Mouse (Mus musculus) lung, embryonic 16.5 days (tissue): Measurements from ENCODE around the gene Twnk. TPM values are rescaled to one million over a fixed set of nuclear protein-coding genes. Genes with fewer than 3 reads are reported as not detected.

Source experiments
- ATAC-seq: fragments of 200-750 bp; cut with Nextera tagmentation; 2 replicates; pipeline ENCODE4 v1.8.0; 2017; ENCODE audit warnings: low read depth, mild to moderate bottlenecking, moderate library complexity
- H3K27ac ChIP-seq: fragments of 300-500 bp; sonication (generic); 2 replicates; pipeline ENCODE4 v1.5.1; 2014; ENCODE audit warnings: mild to moderate bottlenecking, control low read depth, low read length
- H3K27me3 ChIP-seq: fragments of 300-500 bp; sonication (generic); 2 replicates; pipeline ENCODE4 v1.6.1; 2014; ENCODE audit warnings: low read depth, low read length, mixed read lengths; ENCODE audit not compliant: control insufficient read depth, insufficient read depth
- H3K36me3 ChIP-seq: fragments of 300-500 bp; sonication (generic); 2 replicates; pipeline ENCODE4 v1.6.1; 2014; ENCODE audit warnings: low read length; ENCODE audit not compliant: control insufficient read depth, insufficient read depth
- H3K4me1 ChIP-seq: fragments of 300-500 bp; sonication (generic); replicated peaks from 2 replicates; pipeline ENCODE4 v1.6.1; 2014; ENCODE audit warnings: low read length, mixed read lengths; ENCODE audit not compliant: control insufficient read depth, insufficient read depth
- H3K4me2 ChIP-seq: fragments of 300-500 bp; sonication (generic); 2 replicates; pipeline ENCODE4 v1.6.1; 2014; ENCODE audit warnings: low read depth, low read length, control low read depth
- H3K4me3 ChIP-seq: fragments of 300-500 bp; sonication (generic); 2 replicates; pipeline ENCODE4 v1.5.1; 2014; ENCODE audit warnings: mild to moderate bottlenecking, low read length, control low read depth
- H3K9ac ChIP-seq: fragments of 300-500 bp; sonication (generic); 2 replicates; pipeline ENCODE4 v1.6.1; 2014; ENCODE audit warnings: low read length, control low read depth
- H3K9me3 ChIP-seq: fragments of 300-500 bp; sonication (generic); 2 replicates; pipeline ENCODE4 v1.6.1; 2016; ENCODE audit warnings: low read length; ENCODE audit not compliant: control insufficient read depth
- WGBS: fragments of 180-500 bp; shearing (Covaris S2); extraction: QIAGEN DNeasy Blood & Tissue Kit; methylation state at CpG from one replicate; pipeline ENCODE4 v1.1.7; 2014; 5-methylcytosine and 5-hydroxymethylcytosine counted together
- polyA plus RNA-seq: library from polyadenylated mRNA; unstranded; fragments of >200 nt; fragmentation: Nextera tagmentation; extraction: Ambion mirVana; gene quantifications from 2 replicates; pipeline ENCODE4 v1.2.1, GENCODE M21; 2015

Twnk gene
- polyA plus RNA-seq, 1 experiment from 2014 or later = 19.8 TPM

- H3K9ac ChIP-seq = peak overlapping the region; percentile 90
- peak overlapping the region; percentile 97 for H3K4me2 ChIP-seq
- peak overlapping the region; percentile 69 for H3K4me3 ChIP-seq
- H3K27me3 ChIP-seq = no peaks in the 10 kb centered on the region
- H3K36me3 ChIP-seq = peaks cover 9% of the 10 kb centered on the region
- under 1% methylated on average over 42 of the region's 48 CpGs for WGBS
- peak overlapping the region; percentile 100 for H3K27ac ChIP-seq
- no peaks in the 10 kb centered on the region for H3K9me3 ChIP-seq
- peak; percentile 75 for ATAC-seq
- H3K4me1 ChIP-seq = peaks cover 59% of the 10 kb centered on the region
Observed at GRCm38 (mm10) chr19:45017909-45018308, 12.4 kb downstream of the Twnk start.

- Histone ChIP-seq H3K27me3 (no peaks in the 10 kb centered on the region), H3K36me3 (peaks cover 11% of the 10 kb centered on the region), H3K9ac (peak overlapping the region; percentile 90), H3K4me2 (peak overlapping the region; percentile 97), H3K9me3 (no peaks in the 10 kb centered on the region), H3K4me1 (peaks cover 56% of the 10 kb centered on the region), H3K4me3 (peak overlapping the region; percentile 69), H3K27ac (peak overlapping the region; percentile 100)
- no peak for ATAC-seq
- 0% methylated on average over 13 of the region's 13 CpGs for WGBS
Observed at GRCm38 (mm10) chr19:45018351-45018831, 12.9 kb downstream of the Twnk start.

GRCm38 (mm10) chr19:45020348-45020747, 14.9 kb downstream of the Twnk start:
- WGBS = 40% methylated on average over 6 of the region's 6 CpGs
- Histone ChIP-seq H3K27me3 (no peaks in the 10 kb centered on the region), H3K4me2 (peak overlapping the region; percentile 50), H3K4me3 (peak overlapping the region; percentile 28), H3K9me3 (no peaks in the 10 kb centered on the region), H3K9ac (peak overlapping the region; percentile 49), H3K4me1 (peaks cover 41% of the 10 kb centered on the region), H3K36me3 (peaks cover 27% of the 10 kb centered on the region), H3K27ac (no peak overlapping the region; the same call in 1 of the 2 replicates)
- no peak for ATAC-seq

GRCm38 (mm10) chr19:45021362-45021761, 15.9 kb downstream of the Twnk start:
- H3K27me3 ChIP-seq = no peaks in the 10 kb centered on the region
- H3K4me3 ChIP-seq = no peak overlapping the region

GRCm38 (mm10) chr19:45023993-45024392, 18.5 kb downstream of the Twnk start:
- H3K9me3 ChIP-seq = no peaks in the 10 kb centered on the region
- peaks cover 53% of the 10 kb centered on the region for H3K36me3 ChIP-seq
- no peak overlapping the region for H3K9ac ChIP-seq
- peaks cover 35% of the 10 kb centered on the region for H3K4me1 ChIP-seq
- ATAC-seq = no peak
- WGBS = 76% methylated on average over 11 of the region's 11 CpGs
- no peak overlapping the region for H3K4me3 ChIP-seq
- no peaks in the 10 kb centered on the region for H3K27me3 ChIP-seq
- H3K4me2 ChIP-seq = no peak overlapping the region
- H3K27ac ChIP-seq = no peak overlapping the region

More at GRCm38 (mm10) chr19:45021362-45021761, 15.9 kb downstream of the Twnk start:
- peaks cover 41% of the 10 kb centered on the region for H3K4me1 ChIP-seq
- peak overlapping the region; percentile 34; the same call in 1 of the 2 replicates for H3K9ac ChIP-seq
- H3K9me3 ChIP-seq = no peaks in the 10 kb centered on the region
- WGBS = 85% methylated on average over 15 of the region's 15 CpGs
- 0 out of 2 replicates have a peak overlapping the region, but pooled peaks have one; percentile 50 for H3K4me2 ChIP-seq
- H3K36me3 ChIP-seq = peaks cover 37% of the 10 kb centered on the region
- no peak overlapping the region for H3K27ac ChIP-seq
- ATAC-seq = no peak

- Histone ChIP-seq H3K27ac (no peak overlapping the region), H3K4me1 (peaks cover 27% of the 10 kb centered on the region), H3K4me3 (no peak overlapping the region), H3K4me2 (no peak overlapping the region), H3K9me3 (no peaks in the 10 kb centered on the region), H3K27me3 (no peaks in the 10 kb centered on the region), H3K36me3 (peaks cover 53% of the 10 kb centered on the region), H3K9ac (no peak overlapping the region)
- no peak for ATAC-seq
- 76% methylated on average over 20 of the region's 20 CpGs for WGBS
Observed at GRCm38 (mm10) chr19:45024775-45025174, 19.3 kb downstream of the Twnk start.

GRCm38 (mm10) chr19:45025937-45026568, 20.6 kb downstream of the Twnk start:
- Histone ChIP-seq H3K36me3 (peaks cover 53% of the 10 kb centered on the region), H3K4me1 (peaks cover 23% of the 10 kb centered on the region), H3K4me2 (no peak overlapping the region), H3K27ac (no peak overlapping the region), H3K9ac (no peak overlapping the region), H3K9me3 (no peaks in the 10 kb centered on the region), H3K27me3 (no peaks in the 10 kb centered on the region), H3K4me3 (no peak overlapping the region)
- WGBS = 91% methylated on average over 37 of the region's 37 CpGs
- no peak for ATAC-seq

GRCm38 (mm10) chr19:45026958-45027670, 21.7 kb downstream of the Twnk start:
- Histone ChIP-seq H3K4me2 (no peak overlapping the region), H3K36me3 (peaks cover 47% of the 10 kb centered on the region), H3K27ac (no peak overlapping the region), H3K4me3 (no peak overlapping the region), H3K9me3 (no peaks in the 10 kb centered on the region), H3K4me1 (peaks cover 22% of the 10 kb centered on the region), H3K9ac (no peak overlapping the region), H3K27me3 (no peaks in the 10 kb centered on the region)
- 59% methylated on average over 6 of the region's 6 CpGs for WGBS
- no peak for ATAC-seq

- Histone ChIP-seq H3K36me3 (peaks cover 44% of the 10 kb centered on the region), H3K27ac (no peak overlapping the region; the same call in 1 of the 2 replicates), H3K9me3 (no peaks in the 10 kb centered on the region), H3K9ac (no peak overlapping the region), H3K4me1 (peaks cover 29% of the 10 kb centered on the region), H3K4me3 (no peak overlapping the region), H3K27me3 (no peaks in the 10 kb centered on the region), H3K4me2 (no peak overlapping the region)
- ATAC-seq = no peak
- WGBS = 80% methylated on average over 6 of the region's 6 CpGs
Observed at GRCm38 (mm10) chr19:45027848-45028247, 22.4 kb downstream of the Twnk start.
